Mouse (Mus musculus) cerebellum, adult 2 months (tissue): ENCODE measurements around the gene Epop.

Experiments used
- CTCF ChIP-seq: fragments of 200-500 bp; IDR thresholded peaks from 2 replicates; pipeline ENCODE4 v1.5.1; 2011; ENCODE audit warnings: low read depth, mild to moderate bottlenecking, control low read depth, low read length, moderate library complexity, borderline replicate concordance; ENCODE audit not compliant: insufficient read depth
- POLR2A ChIP-seq: fragments of 200-500 bp; IDR thresholded peaks from 2 replicates; pipeline ENCODE4 v1.6.1; 2011; ENCODE audit warnings: low read length, control low read depth, borderline replicate concordance; ENCODE audit not compliant: insufficient read depth

- TF ChIP-seq CTCF = no peak
- TF ChIP-seq POLR2A = no peak
Observed at GRCm38 (mm10) chr11:97671177-97671527, 41.6 kb upstream of the Epop start.
